ENCODE assay signal across 10 mouse cellular contexts in genomic region chr7:139943674-139944281, GRCm38 (mm10). TPM values are rescaled to one million over a fixed set of nuclear protein-coding genes. Genes with fewer than 3 reads are reported as not detected.
DNase-seq lines count a peak whose midpoint lies in the region; ATAC-seq and TF ChIP-seq lines count a peak whose summit lies in the region.
"Had no signal": no experiment of that assay in that cellular context is flagged by ENCODE, and none has a peak within 500 bp of the region (broad histone marks: within the 10 kb centered on the region; RNA-seq: fewer than 3 reads in every experiment).

Gene Utf1 (plus strand): TSS chr7:139943789.

- H3K36me3 ChIP-seq in forebrain, postnatal 0 days (ENCODE audit: insufficient read depth) = no peaks in the 10 kb centered on the region
- H3K36me3 ChIP-seq in stomach, embryonic 14.5 days (ENCODE audit: control insufficient read depth, insufficient read depth, low read length) = no peaks in the 10 kb centered on the region

- H3K27me3 ChIP-seq in forebrain, postnatal 0 days (ENCODE audit: insufficient read depth, low read length) = peaks cover 56% of the 10 kb centered on the region
- peaks cover 39% of the 10 kb centered on the region for H3K27me3 ChIP-seq in stomach, embryonic 14.5 days (ENCODE audit: control insufficient read depth, insufficient read depth, low read length)

- H3K9ac ChIP-seq in forebrain, postnatal 0 days = no peak within 1 kb of the TSS
- no peak within 1 kb of the TSS for H3K9ac ChIP-seq in stomach, embryonic 14.5 days (replicated peaks; ENCODE audit: low read depth, low read length)

- 2% methylated on average over 59 of the region's 59 CpGs for WGBS in forebrain, postnatal 0 days
- WGBS in stomach, embryonic 14.5 days = under 1% methylated on average over 59 of the region's 59 CpGs

- H3K27ac ChIP-seq in layer of hippocampus, adult 2 months = no peak within 1 kb of the TSS
- no peak within 1 kb of the TSS for H3K27ac ChIP-seq in forebrain, postnatal 0 days (ENCODE audit: low read depth, low read length)
- H3K27ac ChIP-seq in stomach, embryonic 14.5 days (ENCODE audit: low read length) = no peak within 1 kb of the TSS

- peak within 1 kb of the TSS; percentile 48 for H3K4me2 ChIP-seq in forebrain, postnatal 0 days (ENCODE audit: low read depth)
- peak within 1 kb of the TSS; percentile 47 for H3K4me2 ChIP-seq in stomach, embryonic 14.5 days (replicated peaks; ENCODE audit: low read depth, low read length)

- peak within 1 kb of the TSS; percentile 18; the same call in 1 of the 2 replicates for H3K4me3 ChIP-seq in layer of hippocampus, adult 2 months
- H3K4me3 ChIP-seq in forebrain, postnatal 0 days (ENCODE audit: low read depth, low read length) = peak within 1 kb of the TSS; percentile 30
- peak within 1 kb of the TSS; percentile 28 for H3K4me3 ChIP-seq in stomach, embryonic 14.5 days (ENCODE audit: low read depth, low read length)

- H3K9me3 ChIP-seq in forebrain, postnatal 0 days (ENCODE audit: low read length) = no peaks in the 10 kb centered on the region
- H3K9me3 ChIP-seq in stomach, embryonic 14.5 days (ENCODE audit: control insufficient read depth, low read depth, low read length) = no peaks in the 10 kb centered on the region

- no peak for TF ChIP-seq CTCF in layer of hippocampus, adult 2 months (conservative IDR thresholded peaks at IDR 0.05)
- no peak for TF ChIP-seq CTCF in forebrain, postnatal 0 days (IDR thresholded peaks at IDR 0.05; ENCODE audit: low read depth)

- DNase-seq in layer of hippocampus, adult 2 months (ENCODE audit: low spot score in 2 of 2) = no peak
- DNase-seq in layer of hippocampus, postnatal 14 days (ENCODE audit: low spot score in 2 of 2) = no peak
- DNase-seq in adrenal gland, adult 2 months = peak; percentile 67
- DNase-seq in forebrain, postnatal 0 days = no peak
- peak; percentile 10 for DNase-seq in kidney, adult 9 months
- peak; percentile 15 for DNase-seq in lung, postnatal 14 days
- no peak for DNase-seq in frontal cortex, postnatal 14 days (ENCODE audit: low spot score in 2 of 2)

- ATAC-seq in forebrain, postnatal 0 days = peak; percentile 53
- ATAC-seq in stomach, embryonic 14.5 days (ENCODE audit: insufficient number of reproducible peaks, insufficient read depth, low FRiP score, low read depth) = peak; percentile 73; the same call in 1 of the 2 replicates
- ATAC-seq: Patski had no signal

- no peaks in the 10 kb centered on the region; the same call in 1 of the 2 replicates for H3K4me1 ChIP-seq in forebrain, postnatal 0 days (ENCODE audit: insufficient read depth)
- H3K4me1 ChIP-seq in stomach, embryonic 14.5 days (ENCODE audit: control insufficient read depth, insufficient read depth, low read length) = peaks cover 10% of the 10 kb centered on the region; the same call in 1 of the 2 replicates

RNA-seq across cellular contexts. Expression of gene Utf1, which starts in this region (rescaled TPM):
- total RNA-seq in layer of hippocampus, adult 2 months (2021) = not detected
- not detected for total RNA-seq in layer of hippocampus, postnatal 14 days (2021)
- not detected for total RNA-seq in adrenal gland, adult 2 months (2021)
- polyA plus RNA-seq in adrenal gland, adult 2 months (2012; rRNA removed) = 0.10 and 0.22 TPM in 2 replicates
- total RNA-seq in forebrain, postnatal 0 days (2014; rRNA removed) = not detected in 2 replicates
- not detected in 2 replicates for polyA plus RNA-seq in forebrain, postnatal 0 days (2015; fragmentation: Nextera tagmentation; extraction: Ambion mirVana)
- polyA plus RNA-seq in stomach, embryonic 14.5 days (2014; fragmentation: Nextera tagmentation; extraction: Ambion mirVana) = not detected in 2 replicates
- total RNA-seq: left cerebral cortex, postnatal 14 days had no signal
- polyA plus RNA-seq: Patski had no signal

Comparison
In these comparisons a context has a peak if more than half of its experiments do, and no peak if none do; other contexts are left out.
1. Peak in DNase-seq in adrenal gland, adult 2 months; RNA of the gene not detected or under 1 TPM.
2. Peak in ATAC-seq, H3K4me3 ChIP-seq and H3K4me2 ChIP-seq in forebrain, postnatal 0 days; RNA of the gene not detected or under 1 TPM.
3. Peak in ATAC-seq, H3K4me3 ChIP-seq and H3K4me2 ChIP-seq in stomach, embryonic 14.5 days; RNA of the gene not detected or under 1 TPM.
4. DNase-seq: peak in kidney, adult 9 months (single experiment) and lung, postnatal 14 days (single experiment); none in layer of hippocampus, adult 2 months (0 of 2), layer of hippocampus, postnatal 14 days (0 of 2), forebrain, postnatal 0 days (single experiment) and frontal cortex, postnatal 14 days (0 of 2).
5. Peak in every context shown above with its lines, with median percentiles within 50 percentile points of each other: H3K4me3 ChIP-seq.